Mouse (Mus musculus) heart, postnatal 0 days (tissue): Measurements from ENCODE around the gene Dock6.

Experiments
- CTCF ChIP-seq: IDR thresholded peaks from 2 replicates; pipeline ENCODE4 v1.5.1; 2016; ENCODE audit warnings: antibody characterized with exemption, control low read depth, low read depth
- EP300 ChIP-seq: IDR thresholded peaks from 2 replicates; pipeline ENCODE4 v1.6.1; 2016; ENCODE audit warnings: antibody characterized with exemption, low read depth

DNA sequence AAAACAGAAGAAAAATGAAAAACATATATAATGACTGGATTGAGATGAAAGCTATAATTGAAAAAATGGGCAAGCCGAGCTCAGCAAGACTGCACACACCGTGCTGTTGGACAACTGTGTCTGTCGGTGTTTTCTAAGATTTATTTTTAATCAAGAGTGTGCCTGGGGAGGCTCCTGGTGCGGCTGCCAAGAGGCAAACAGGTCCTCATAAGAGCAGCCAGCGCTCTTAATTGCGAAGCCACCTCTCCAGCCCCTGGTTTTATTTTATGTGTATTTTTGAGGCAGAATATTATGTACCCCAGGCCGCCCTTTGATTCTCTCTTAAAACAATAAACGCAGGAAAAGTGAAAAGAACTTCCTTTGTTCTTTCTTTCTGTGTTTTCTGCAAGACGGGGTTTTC lies 64.2 kb downstream of the Dock6 start:
- TF ChIP-seq CTCF: no peak
- TF ChIP-seq EP300: no peak
